Mouse (Mus musculus): Measurements from ENCODE around the gene Rnd2. TPM values are rescaled to one million over a fixed set of nuclear protein-coding genes. Genes with fewer than 3 reads are reported as not detected.
A peak's percentile ranks its signal among the peaks of the same experiment; 100 is the strongest.

Gene Rnd2
- polyA plus RNA-seq (2014; fragmentation: Nextera tagmentation; extraction: Ambion mirVana), result 3.7 and 5.4 TPM in 2 replicates

DNA sequence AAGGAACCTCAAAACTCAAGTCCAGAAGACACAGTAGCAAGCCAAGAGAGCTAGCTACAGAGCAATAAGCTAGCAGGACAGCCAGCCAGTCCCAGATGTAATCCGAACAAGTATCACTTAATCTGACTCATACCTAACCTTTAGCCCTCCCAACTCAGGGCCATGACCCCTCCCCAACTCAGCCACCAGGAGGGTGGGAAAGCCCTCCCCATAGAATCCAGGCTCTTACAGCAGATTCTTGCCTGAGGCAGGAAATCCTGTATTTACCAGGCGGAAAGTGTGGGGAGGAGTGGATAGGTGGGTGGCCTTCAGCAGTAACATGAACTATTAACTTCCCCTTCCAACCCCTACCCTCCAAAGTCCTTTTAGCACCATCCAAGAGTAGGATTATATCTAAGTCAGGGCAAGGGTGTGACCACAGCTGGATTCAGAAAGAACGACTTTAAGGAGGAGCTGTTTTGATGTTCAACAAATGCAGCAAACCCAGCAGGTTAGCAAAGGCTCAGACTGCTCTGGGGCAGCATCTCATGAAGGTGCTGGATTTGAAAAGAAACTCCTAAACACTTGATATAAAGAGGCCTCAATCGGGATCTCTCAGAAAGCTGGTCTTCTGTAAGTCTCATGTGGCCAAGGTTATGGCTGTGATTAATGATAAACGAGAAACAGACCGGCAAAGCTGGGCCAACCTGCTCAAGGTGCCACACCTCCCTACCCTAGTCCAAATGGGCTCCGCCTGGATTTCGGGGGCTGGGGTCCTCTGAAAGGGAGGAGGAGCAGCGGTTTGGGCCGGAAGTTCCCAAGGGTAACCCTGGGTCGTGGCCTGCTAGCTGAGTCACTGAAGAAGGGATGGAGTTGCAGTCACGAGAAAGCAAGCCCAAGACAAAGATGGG is at the start of gene Rnd2:
TSS of gene Rnd2 (plus strand) at position 789 of the 890 bp plus-strand sequence.
- Histone ChIP-seq H3K4me3 (ENCODE audit: low read depth, low read length) (peak within 1 kb of the TSS; percentile 81), H3K27me3 (replicated peaks; ENCODE audit: control insufficient read depth, insufficient read depth, low read length) (no peaks in the 10 kb centered on the region), H3K4me1 (replicated peaks; ENCODE audit: control insufficient read depth, insufficient read depth, low read length) (peaks cover 56% of the 10 kb centered on the region), H3K36me3 (ENCODE audit: control insufficient read depth, insufficient read depth, low read length) (peaks cover 8% of the 10 kb centered on the region; the same call in 1 of the 2 replicates), H3K9ac (ENCODE audit: low read depth, low read length) (peak within 1 kb of the TSS; percentile 66), H3K4me2 (peak within 1 kb of the TSS; percentile 100), H3K27ac (ENCODE audit: low read depth, low read length) (peak within 1 kb of the TSS; percentile 55), H3K9me3 (ENCODE audit: control insufficient read depth, low read length) (no peaks in the 10 kb centered on the region)
- WGBS, result 9% methylated on average over 12 of the region's 12 CpGs
- no peak for DNase-seq (ENCODE audit: low spot score)
- ATAC-seq (replicated peaks; ENCODE audit: low FRiP score), result no peak

DNA sequence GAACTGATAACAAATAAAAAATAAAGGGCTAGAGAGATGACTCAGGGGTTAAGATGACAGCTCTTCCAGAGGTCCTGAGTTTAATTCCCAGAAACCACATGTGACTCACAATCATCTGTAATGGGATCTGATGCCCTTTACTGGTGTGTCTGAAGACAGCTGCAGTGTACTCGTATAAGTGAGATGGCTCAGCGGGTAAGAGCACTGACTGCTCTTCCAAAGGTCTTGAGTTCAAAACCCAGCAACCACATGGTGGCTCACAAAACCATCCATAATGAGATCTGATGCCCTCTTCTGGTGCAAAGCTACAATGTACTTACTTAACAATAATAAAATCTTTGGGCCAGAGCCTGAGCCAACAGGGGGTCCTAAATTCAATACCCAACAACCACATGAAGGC is 49.5 kb upstream of the Rnd2 start:
- DNase-seq (ENCODE audit: low spot score) (no peak), ATAC-seq (replicated peaks; ENCODE audit: low FRiP score) (no peak)
- Histone ChIP-seq H3K27me3 (replicated peaks; ENCODE audit: control insufficient read depth, insufficient read depth, low read length) (no peaks in the 10 kb centered on the region), H3K9ac (ENCODE audit: low read depth, low read length) (no peak overlapping the region), H3K27ac (ENCODE audit: low read depth, low read length) (no peak overlapping the region), H3K36me3 (ENCODE audit: control insufficient read depth, insufficient read depth, low read length) (peaks cover 22% of the 10 kb centered on the region; the same call in 1 of the 2 replicates), H3K4me1 (replicated peaks; ENCODE audit: control insufficient read depth, insufficient read depth, low read length) (peaks cover 4% of the 10 kb centered on the region), H3K4me2 (no peak overlapping the region), H3K4me3 (ENCODE audit: low read depth, low read length) (no peak overlapping the region), H3K9me3 (ENCODE audit: control insufficient read depth, low read length) (no peaks in the 10 kb centered on the region)
- WGBS, result 83% methylated on average over 2 of the region's 2 CpGs

DNA sequence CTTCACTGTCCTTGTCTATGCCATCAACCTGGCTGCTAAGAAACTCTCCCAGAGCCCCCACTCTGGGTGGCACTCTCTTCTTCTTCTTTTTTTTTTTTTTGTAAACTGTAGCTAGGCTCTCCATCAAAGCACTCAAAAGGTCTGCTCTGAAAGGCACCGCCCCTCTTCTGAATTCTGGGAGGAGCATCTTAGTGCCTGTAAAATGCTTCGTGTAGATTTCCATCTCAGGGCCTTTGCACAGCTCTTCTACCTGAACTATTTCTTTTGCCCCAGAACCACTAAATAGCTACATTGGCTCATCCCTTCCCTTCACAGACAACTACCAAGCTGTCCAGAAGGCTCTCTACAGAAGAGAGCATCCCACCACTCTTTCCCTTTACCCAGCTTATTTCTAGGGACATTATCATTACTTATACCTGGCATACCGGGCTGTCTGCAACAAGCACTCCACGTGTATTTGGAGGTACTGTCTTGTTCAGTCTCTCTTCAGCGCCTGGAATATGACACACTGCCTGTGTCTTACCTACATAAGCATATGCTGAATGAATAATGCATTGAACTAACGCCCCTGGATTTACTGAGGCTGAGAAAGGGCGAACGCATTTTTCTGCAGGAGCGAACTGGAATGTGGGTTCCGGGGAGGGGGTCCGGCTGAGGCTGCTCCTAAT is 48.2 kb upstream of the Rnd2 start:
- Histone ChIP-seq H3K9me3 (ENCODE audit: control insufficient read depth, low read length) (no peaks in the 10 kb centered on the region), H3K4me3 (ENCODE audit: low read depth, low read length) (peak overlapping the region; percentile 83), H3K27me3 (replicated peaks; ENCODE audit: control insufficient read depth, insufficient read depth, low read length) (no peaks in the 10 kb centered on the region), H3K27ac (ENCODE audit: low read depth, low read length) (peak overlapping the region; percentile 46; the same call in 1 of the 2 replicates), H3K4me1 (replicated peaks; ENCODE audit: control insufficient read depth, insufficient read depth, low read length) (peaks cover 4% of the 10 kb centered on the region), H3K4me2 (peak overlapping the region; percentile 75), H3K9ac (ENCODE audit: low read depth, low read length) (peak overlapping the region; percentile 89), H3K36me3 (ENCODE audit: control insufficient read depth, insufficient read depth, low read length) (peaks cover 13% of the 10 kb centered on the region; the same call in 1 of the 2 replicates)
- ATAC-seq (replicated peaks; ENCODE audit: low FRiP score), result peak; percentile 57; the same call in 1 of the 2 replicates
- WGBS, result under 1% methylated on average over 11 of the region's 11 CpGs
- DNase-seq (ENCODE audit: low spot score), result peak; percentile 43

GRCm38 (mm10) chr11:101417101-101417855 is 47.5 kb upstream of the Rnd2 start, which contains the start of gene Aarsd1:
TSS of gene Aarsd1 (minus strand) at chr11:101417615.
- Histone ChIP-seq H3K4me1 (replicated peaks; ENCODE audit: control insufficient read depth, insufficient read depth, low read length) (peaks cover 4% of the 10 kb centered on the region), H3K4me3 (ENCODE audit: low read depth, low read length) (peak within 1 kb of the TSS; percentile 83), H3K9ac (ENCODE audit: low read depth, low read length) (peak within 1 kb of the TSS; percentile 89), H3K27me3 (replicated peaks; ENCODE audit: control insufficient read depth, insufficient read depth, low read length) (no peaks in the 10 kb centered on the region), H3K27ac (ENCODE audit: low read depth, low read length) (peak within 1 kb of the TSS; percentile 46), H3K9me3 (ENCODE audit: control insufficient read depth, low read length) (no peaks in the 10 kb centered on the region), H3K36me3 (ENCODE audit: control insufficient read depth, insufficient read depth, low read length) (peaks cover 6% of the 10 kb centered on the region; the same call in 1 of the 2 replicates), H3K4me2 (peak within 1 kb of the TSS; percentile 75)
- WGBS, result under 1% methylated on average over 45 of the region's 45 CpGs
- DNase-seq (ENCODE audit: low spot score) (peak; percentile 92), ATAC-seq (replicated peaks; ENCODE audit: low FRiP score) (peak; percentile 66)

DNA sequence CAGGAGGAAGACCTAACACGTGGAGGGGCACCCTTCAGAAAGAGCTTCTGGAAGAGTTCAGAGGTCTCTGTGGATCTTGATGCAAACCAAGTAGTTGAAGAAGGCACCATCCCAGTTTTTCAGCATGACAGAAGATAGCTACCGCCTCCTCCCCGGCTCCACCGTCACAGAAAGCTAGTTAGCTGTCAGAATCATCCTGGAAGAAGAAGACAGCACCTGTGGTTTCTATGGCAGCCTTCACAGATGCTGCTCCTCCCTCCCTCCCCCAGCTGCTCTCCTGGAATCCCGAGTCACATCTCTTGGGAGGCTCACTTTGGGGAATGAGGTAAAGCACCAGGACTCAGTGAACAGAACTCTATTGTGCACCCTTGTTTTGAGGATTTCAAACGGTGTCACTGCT is 45.8 kb upstream of the Rnd2 start:
- WGBS, result 67% methylated on average over 6 of the region's 6 CpGs

DNA sequence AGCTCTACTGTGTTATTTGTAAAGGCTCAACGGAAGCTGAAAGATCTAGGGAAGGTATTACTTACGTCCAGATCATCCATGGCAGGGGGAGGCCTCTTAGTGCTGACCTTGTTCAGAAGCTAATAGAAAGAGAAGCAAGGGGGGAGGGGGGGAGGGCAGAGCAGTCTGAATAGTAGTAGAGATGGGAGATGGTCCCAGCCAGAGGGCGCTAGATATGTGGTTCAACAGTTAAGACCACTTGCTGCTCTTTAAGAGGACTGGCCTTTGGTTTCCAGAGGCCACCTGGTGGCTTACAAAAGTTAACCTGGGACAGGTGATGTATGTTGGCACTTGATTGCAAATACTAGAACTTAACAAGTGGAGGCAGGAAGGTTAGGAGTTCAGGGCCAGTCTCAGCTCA is 45.2 kb upstream of the Rnd2 start:
- Histone ChIP-seq H3K4me2 (no peak overlapping the region), H3K9me3 (ENCODE audit: control insufficient read depth, low read length) (no peaks in the 10 kb centered on the region), H3K9ac (ENCODE audit: low read depth, low read length) (no peak overlapping the region), H3K36me3 (ENCODE audit: control insufficient read depth, insufficient read depth, low read length) (no peaks in the 10 kb centered on the region), H3K4me3 (ENCODE audit: low read depth, low read length) (no peak overlapping the region), H3K27ac (ENCODE audit: low read depth, low read length) (no peak overlapping the region), H3K4me1 (replicated peaks; ENCODE audit: control insufficient read depth, insufficient read depth, low read length) (peaks cover 10% of the 10 kb centered on the region), H3K27me3 (replicated peaks; ENCODE audit: control insufficient read depth, insufficient read depth, low read length) (no peaks in the 10 kb centered on the region)
- ATAC-seq (replicated peaks; ENCODE audit: low FRiP score) (no peak), DNase-seq (ENCODE audit: low spot score) (no peak)
- WGBS, result 33% methylated on average over 3 of the region's 3 CpGs

More for the DNA sequence above, 45.8 kb upstream of the Rnd2 start:
- H3K4me2 ChIP-seq, result no peak overlapping the region
- H3K9ac ChIP-seq (ENCODE audit: low read depth, low read length), result no peak overlapping the region
- no peak overlapping the region for H3K27ac ChIP-seq (ENCODE audit: low read depth, low read length)
- DNase-seq (ENCODE audit: low spot score) (no peak), ATAC-seq (replicated peaks; ENCODE audit: low FRiP score) (no peak)
- peaks cover 5% of the 10 kb centered on the region for H3K4me1 ChIP-seq (replicated peaks; ENCODE audit: control insufficient read depth, insufficient read depth, low read length)
- H3K9me3 ChIP-seq (ENCODE audit: control insufficient read depth, low read length), result no peaks in the 10 kb centered on the region
- no peak overlapping the region for H3K4me3 ChIP-seq (ENCODE audit: low read depth, low read length)
- H3K27me3 ChIP-seq (replicated peaks; ENCODE audit: control insufficient read depth, insufficient read depth, low read length), result no peaks in the 10 kb centered on the region
- 0 out of 2 replicates have a peak, but pooled peaks cover 2% of the 10 kb centered on the region for H3K36me3 ChIP-seq (ENCODE audit: control insufficient read depth, insufficient read depth, low read length)

- no peaks in the 10 kb centered on the region for H3K27me3 ChIP-seq (replicated peaks; ENCODE audit: control insufficient read depth, insufficient read depth, low read length)
- H3K27ac ChIP-seq (ENCODE audit: low read depth, low read length), result no peak overlapping the region
- DNase-seq (ENCODE audit: low spot score), result no peak
- H3K4me1 ChIP-seq (replicated peaks; ENCODE audit: control insufficient read depth, insufficient read depth, low read length), result peaks cover 11% of the 10 kb centered on the region
- no peak for ATAC-seq (replicated peaks; ENCODE audit: low FRiP score)
- H3K9me3 ChIP-seq (ENCODE audit: control insufficient read depth, low read length), result no peaks in the 10 kb centered on the region
- no peak overlapping the region for H3K4me2 ChIP-seq
- 78% methylated on average over 5 of the region's 5 CpGs for WGBS
- H3K4me3 ChIP-seq (ENCODE audit: low read depth, low read length), result no peak overlapping the region
- H3K36me3 ChIP-seq (ENCODE audit: control insufficient read depth, insufficient read depth, low read length), result no peaks in the 10 kb centered on the region
- peak overlapping the region; percentile 20; the same call in 1 of the 2 replicates for H3K9ac ChIP-seq (ENCODE audit: low read depth, low read length)
These were observed 44.7 kb upstream of the Rnd2 start for GRCm38 (mm10) chr11:101420148-101420547.

Measured in liver, embryonic 11.5 days (tissue).